Mouse (Mus musculus) limb, embryonic 14.5 days (tissue): ENCODE measurements at regions not wholly inside any gene's neighbourhood (a gene's known extent, or its start where the extent isn't known, plus 50 kb on each side); places are given as distances from the start of the nearest gene placed in this dataset.

Experiments
- ATAC-seq: fragments of 200-750 bp; cut with Nextera tagmentation; 2 replicates; pipeline ENCODE4 v1.8.0; 2017; ENCODE audit warnings: low read depth, moderate number of reproducible peaks, moderate TSS enrichment; ENCODE audit not compliant: low FRiP score
- DNase-seq: peaks from one replicate; pipeline ENCODE4 v3.0.0-alpha.2; 2015; ENCODE audit warnings: low spot score
- H3K27ac ChIP-seq: fragments of 300-500 bp; sonication (generic); replicated peaks from 2 replicates; pipeline ENCODE4 v1.5.1; 2014; ENCODE audit warnings: low read depth, mild to moderate bottlenecking, low read length, moderate library complexity, mixed read lengths
- H3K27me3 ChIP-seq: fragments of 300-500 bp; sonication (generic); 2 replicates; pipeline ENCODE4 v1.6.1; 2014; ENCODE audit warnings: low read length, mixed read lengths; ENCODE audit not compliant: control insufficient read depth, insufficient read depth
- H3K36me3 ChIP-seq: fragments of 300-500 bp; sonication (generic); 2 replicates; pipeline ENCODE4 v1.6.1; 2014; ENCODE audit warnings: mild to moderate bottlenecking, low read length, moderate library complexity, mixed read lengths; ENCODE audit not compliant: control insufficient read depth, insufficient read depth
- H3K4me1 ChIP-seq: fragments of 300-500 bp; sonication (generic); 2 replicates; pipeline ENCODE4 v1.6.1; 2014; ENCODE audit warnings: antibody characterized with exemption, low read length, mixed read lengths; ENCODE audit not compliant: control insufficient read depth, insufficient read depth
- H3K4me2 ChIP-seq: fragments of 300-500 bp; sonication (generic); replicated peaks from 2 replicates; pipeline ENCODE4 v1.6.1; 2014; ENCODE audit warnings: low read depth, mild to moderate bottlenecking, low read length, moderate library complexity; ENCODE audit not compliant: severe bottlenecking
- H3K4me3 ChIP-seq: fragments of 300-500 bp; sonication (generic); replicated peaks from 2 replicates; pipeline ENCODE4 v1.5.1; 2014; ENCODE audit warnings: low read length
- H3K9ac ChIP-seq: fragments of 300-500 bp; sonication (generic); 2 replicates; pipeline ENCODE4 v1.6.1; 2014; ENCODE audit warnings: mild to moderate bottlenecking, low read depth, low read length, moderate library complexity; ENCODE audit not compliant: severe bottlenecking
- H3K9me3 ChIP-seq: fragments of 300-500 bp; sonication (generic); 2 replicates; pipeline ENCODE4 v1.6.1; 2016; ENCODE audit warnings: low read length; ENCODE audit not compliant: control insufficient read depth
- POLR2A ChIP-seq: fragments of 200-500 bp; IDR thresholded peaks from 2 replicates; pipeline ENCODE4 v1.8.0; 2012; ENCODE audit warnings: inconsistent platforms, mild to moderate bottlenecking, moderate library complexity, borderline replicate concordance; ENCODE audit not compliant: insufficient read depth, insufficient read length; ENCODE audit errors: extremely low read depth
- WGBS: fragments of 180-500 bp; shearing (Covaris S2); extraction: QIAGEN DNeasy Blood & Tissue Kit; methylation state at CpG from one replicate; pipeline ENCODE4 v1.1.7; 2014; 5-methylcytosine and 5-hydroxymethylcytosine counted together

DNA sequence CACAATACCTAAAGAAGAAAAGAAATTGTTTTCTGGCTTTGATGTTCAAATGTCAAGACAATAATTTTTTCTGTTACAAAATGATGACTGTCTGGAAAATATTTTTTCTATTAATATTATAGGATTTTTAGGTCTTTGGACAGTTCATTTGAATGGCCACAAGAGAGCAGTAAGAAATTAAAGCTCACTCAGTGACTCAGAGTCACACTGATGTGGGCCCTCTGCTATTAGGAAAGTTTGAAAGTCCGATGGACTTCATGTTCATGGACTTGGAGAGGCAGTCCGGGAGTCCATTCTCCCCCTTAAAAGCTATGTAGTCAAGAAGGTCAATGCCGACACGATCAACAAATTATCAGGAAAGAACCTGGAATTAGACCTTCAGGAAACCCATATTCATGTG, 657.0 kb downstream of the Mecom start:
- H3K36me3 ChIP-seq = no peaks in the 10 kb centered on the region
- no peaks in the 10 kb centered on the region for H3K27me3 ChIP-seq
- no peak for TF ChIP-seq POLR2A
- DNase-seq (peak; percentile 43), ATAC-seq (no peak)
- no peak overlapping the region for H3K9ac ChIP-seq
- 72% methylated on average over 4 of the region's 4 CpGs for WGBS
- H3K4me2 ChIP-seq = no peak overlapping the region
- no peak overlapping the region for H3K27ac ChIP-seq
- no peaks in the 10 kb centered on the region for H3K4me1 ChIP-seq
- no peak overlapping the region for H3K4me3 ChIP-seq
- H3K9me3 ChIP-seq = no peaks in the 10 kb centered on the region

DNA sequence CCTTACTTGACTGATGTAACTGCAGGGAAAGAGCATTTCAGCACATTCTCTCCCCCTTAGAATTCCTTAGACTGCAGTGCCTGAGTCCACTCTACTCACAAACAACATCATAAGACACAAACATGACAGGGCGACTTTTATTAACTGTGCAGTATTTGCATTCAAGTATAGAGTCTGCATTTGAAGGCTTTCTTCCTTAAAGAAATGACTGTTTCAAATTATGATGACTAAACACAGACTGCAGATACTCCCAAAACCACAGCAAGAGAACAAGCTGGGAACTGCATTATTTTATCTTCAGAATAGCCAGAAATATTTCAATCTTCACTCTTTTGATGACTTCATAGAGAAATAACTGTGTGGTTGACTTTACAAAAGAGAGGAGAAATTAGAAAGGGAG, 657.5 kb downstream of the Mecom start:
- DNase-seq = no peak
- no peaks in the 10 kb centered on the region for H3K9me3 ChIP-seq
- no peaks in the 10 kb centered on the region for H3K4me1 ChIP-seq
- H3K9ac ChIP-seq = no peak overlapping the region
- 83% methylated on average over 1 of the region's 1 CpGs for WGBS
- no peak overlapping the region for H3K4me3 ChIP-seq
- no peaks in the 10 kb centered on the region for H3K27me3 ChIP-seq
- no peak overlapping the region for H3K27ac ChIP-seq
- no peak overlapping the region for H3K4me2 ChIP-seq
- no peak for ATAC-seq
- no peaks in the 10 kb centered on the region for H3K36me3 ChIP-seq
- TF ChIP-seq POLR2A = no peak

DNA sequence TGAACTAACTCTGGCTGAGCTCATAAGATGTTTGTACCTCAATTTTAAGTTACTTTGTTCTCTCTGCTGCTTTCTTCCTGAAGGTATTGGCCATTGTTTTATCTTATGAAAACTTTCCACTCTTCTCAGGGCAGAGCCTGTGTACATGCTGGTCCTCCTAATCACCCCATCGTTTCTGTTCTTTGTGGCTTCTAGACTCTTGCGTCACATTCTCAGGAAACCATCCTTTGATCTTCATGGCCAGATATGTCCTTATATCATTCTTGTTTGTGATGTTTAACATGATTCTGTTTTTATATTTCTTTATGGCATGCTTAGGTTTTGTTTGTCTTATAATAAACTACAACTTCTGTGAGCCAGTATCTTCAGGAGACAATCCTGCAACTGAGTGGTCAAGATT, 658.2 kb downstream of the Mecom start:
- H3K9me3 ChIP-seq = no peaks in the 10 kb centered on the region
- WGBS = 83% methylated on average over 2 of the region's 2 CpGs
- ATAC-seq = no peak
- H3K4me3 ChIP-seq = no peak overlapping the region
- no peak overlapping the region for H3K27ac ChIP-seq
- H3K4me1 ChIP-seq = no peaks in the 10 kb centered on the region
- no peak overlapping the region for H3K4me2 ChIP-seq
- H3K9ac ChIP-seq = no peak overlapping the region
- no peak for DNase-seq
- H3K27me3 ChIP-seq = no peaks in the 10 kb centered on the region
- TF ChIP-seq POLR2A = no peak
- no peaks in the 10 kb centered on the region for H3K36me3 ChIP-seq

DNA sequence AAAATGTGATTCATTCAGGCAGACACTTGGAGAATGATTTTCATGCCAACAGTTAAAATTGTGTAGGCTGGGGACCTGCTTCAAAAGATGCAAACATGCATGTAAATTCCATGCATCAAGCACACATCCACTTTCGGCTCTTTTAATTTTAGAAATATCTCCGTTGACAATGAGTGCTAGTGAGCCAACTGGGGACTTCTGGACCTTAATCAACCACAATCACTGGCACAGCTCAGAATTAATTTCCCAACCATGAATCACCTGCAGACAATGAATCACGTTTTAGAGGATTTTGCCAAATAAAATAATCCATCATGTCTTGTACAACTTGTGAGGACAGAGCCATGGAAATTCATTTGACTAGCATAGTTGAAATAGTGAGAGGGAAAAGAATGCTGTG, 667.8 kb downstream of the Mecom start:
- Histone ChIP-seq H3K9me3 (no peaks in the 10 kb centered on the region), H3K4me3 (no peak overlapping the region), H3K4me1 (no peaks in the 10 kb centered on the region), H3K27ac (no peak overlapping the region), H3K27me3 (no peaks in the 10 kb centered on the region), H3K9ac (no peak overlapping the region), H3K4me2 (no peak overlapping the region), H3K36me3 (no peaks in the 10 kb centered on the region)
- DNase-seq = no peak
- ATAC-seq = no peak
- no peak for TF ChIP-seq POLR2A
- 49% methylated on average over 3 of the region's 3 CpGs for WGBS

DNA sequence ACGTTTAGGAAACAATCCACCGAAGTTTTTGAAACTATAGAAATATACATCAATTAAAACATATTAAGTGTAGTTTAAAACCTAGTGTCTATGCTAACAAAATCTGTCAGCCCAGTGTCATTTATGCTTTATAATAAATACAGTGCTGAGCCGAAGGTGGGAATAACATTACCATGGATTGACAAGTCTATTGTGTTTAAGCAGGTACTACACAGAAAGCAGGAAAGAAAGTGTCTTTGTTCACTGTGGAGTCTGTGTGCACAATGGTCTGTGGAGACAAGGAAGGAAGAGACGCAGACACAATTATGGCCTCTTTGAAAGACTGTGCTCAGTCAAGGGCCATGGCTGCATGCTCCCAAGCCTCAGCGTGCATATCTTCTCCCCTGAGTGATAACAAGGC, 672.0 kb downstream of the Mecom start:
- 87% methylated on average over 5 of the region's 5 CpGs for WGBS
- no peak overlapping the region for H3K4me3 ChIP-seq
- no peak for TF ChIP-seq POLR2A
- H3K27me3 ChIP-seq = no peaks in the 10 kb centered on the region
- no peaks in the 10 kb centered on the region for H3K4me1 ChIP-seq
- no peak overlapping the region for H3K27ac ChIP-seq
- H3K4me2 ChIP-seq = no peak overlapping the region
- DNase-seq = no peak
- no peak for ATAC-seq
- H3K36me3 ChIP-seq = no peaks in the 10 kb centered on the region
- no peak overlapping the region for H3K9ac ChIP-seq
- no peaks in the 10 kb centered on the region for H3K9me3 ChIP-seq

DNA sequence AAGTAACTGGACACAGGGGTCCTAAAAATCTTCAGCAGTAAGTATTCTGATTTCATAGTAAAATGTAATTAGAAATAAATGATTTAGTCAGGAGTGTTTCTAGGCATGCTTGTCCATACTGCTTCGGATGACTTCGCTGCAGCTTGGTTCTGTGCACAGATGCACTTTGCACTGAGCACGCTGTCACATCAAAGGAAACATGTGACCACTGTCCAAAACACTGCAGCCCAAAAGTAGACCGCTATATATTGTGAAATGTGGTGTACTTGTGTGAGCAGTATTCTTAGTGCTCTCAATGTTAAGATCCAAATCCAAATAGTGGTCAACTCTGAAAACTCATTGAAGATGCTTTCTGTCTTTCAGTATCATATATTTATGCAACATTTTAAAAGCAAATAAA, 685.4 kb downstream of the Mecom start:
- DNase-seq (no peak), ATAC-seq (no peak)
- WGBS = 85% methylated on average over 4 of the region's 4 CpGs
- Histone ChIP-seq H3K36me3 (no peaks in the 10 kb centered on the region), H3K27ac (no peak overlapping the region), H3K27me3 (no peaks in the 10 kb centered on the region), H3K4me1 (no peaks in the 10 kb centered on the region), H3K4me3 (no peak overlapping the region), H3K4me2 (no peak overlapping the region), H3K9me3 (no peaks in the 10 kb centered on the region), H3K9ac (no peak overlapping the region)
- TF ChIP-seq POLR2A = no peak
